Mouse (Mus musculus) testis, adult 2 months (tissue): ENCODE results near the gene Dnaja3. TPM values are rescaled to one million over a fixed set of nuclear protein-coding genes. Genes with fewer than 3 reads are reported as not detected.
A peak's percentile ranks its signal among the peaks of the same experiment; 100 is the strongest.

Source experiments
- H3K27ac ChIP-seq: fragments of 200-500 bp; 2 replicates; pipeline ENCODE4 v1.5.1; 2012; ENCODE audit warnings: low read depth, low read length; ENCODE audit not compliant: control insufficient read depth, insufficient read depth
- H3K27me3 ChIP-seq: fragments of 200-500 bp; 2 replicates; pipeline ENCODE4 v1.6.1; 2012; ENCODE audit warnings: mild to moderate bottlenecking, low read length, moderate library complexity; ENCODE audit not compliant: control insufficient read depth, insufficient read depth
- H3K36me3 ChIP-seq: fragments of 200-500 bp; 2 replicates; pipeline ENCODE4 v1.6.1; 2012; ENCODE audit warnings: mild to moderate bottlenecking, low read length; ENCODE audit not compliant: control insufficient read depth, insufficient read depth
- H3K4me1 ChIP-seq: fragments of 200-500 bp; 2 replicates; pipeline ENCODE4 v1.6.1; 2012; ENCODE audit warnings: low read length; ENCODE audit not compliant: control insufficient read depth, insufficient read depth
- H3K4me3 ChIP-seq: fragments of 200-500 bp; 2 replicates; pipeline ENCODE4 v1.5.1; 2012; ENCODE audit warnings: low read depth, mild to moderate bottlenecking, low read length, moderate library complexity, mixed read lengths; ENCODE audit not compliant: control insufficient read depth
- CTCF ChIP-seq: fragments of 200-500 bp; IDR thresholded peaks from 2 replicates; pipeline ENCODE4 v1.5.1; 2012; ENCODE audit warnings: low read depth, mild to moderate bottlenecking, inconsistent platforms, low read length, moderate library complexity; ENCODE audit not compliant: control insufficient read depth, insufficient read depth, insufficient replicate concordance
- POLR2A ChIP-seq: fragments of 200-500 bp; IDR thresholded peaks from 2 replicates; pipeline ENCODE4 v1.6.1; 2012; ENCODE audit warnings: low read depth, mild to moderate bottlenecking, inconsistent platforms, low read length, moderate library complexity; ENCODE audit not compliant: control insufficient read depth
- polyA plus RNA-seq: library from polyadenylated mRNA; depleted of rRNA; stranded (reverse); fragments of >200 nt; gene quantifications from 2 replicates; pipeline ENCODE4 v1.2.3, GENCODE M21; 2012

Dnaja3 gene
- polyA plus RNA-seq, 1 experiment: 26.7 TPM

DNA sequence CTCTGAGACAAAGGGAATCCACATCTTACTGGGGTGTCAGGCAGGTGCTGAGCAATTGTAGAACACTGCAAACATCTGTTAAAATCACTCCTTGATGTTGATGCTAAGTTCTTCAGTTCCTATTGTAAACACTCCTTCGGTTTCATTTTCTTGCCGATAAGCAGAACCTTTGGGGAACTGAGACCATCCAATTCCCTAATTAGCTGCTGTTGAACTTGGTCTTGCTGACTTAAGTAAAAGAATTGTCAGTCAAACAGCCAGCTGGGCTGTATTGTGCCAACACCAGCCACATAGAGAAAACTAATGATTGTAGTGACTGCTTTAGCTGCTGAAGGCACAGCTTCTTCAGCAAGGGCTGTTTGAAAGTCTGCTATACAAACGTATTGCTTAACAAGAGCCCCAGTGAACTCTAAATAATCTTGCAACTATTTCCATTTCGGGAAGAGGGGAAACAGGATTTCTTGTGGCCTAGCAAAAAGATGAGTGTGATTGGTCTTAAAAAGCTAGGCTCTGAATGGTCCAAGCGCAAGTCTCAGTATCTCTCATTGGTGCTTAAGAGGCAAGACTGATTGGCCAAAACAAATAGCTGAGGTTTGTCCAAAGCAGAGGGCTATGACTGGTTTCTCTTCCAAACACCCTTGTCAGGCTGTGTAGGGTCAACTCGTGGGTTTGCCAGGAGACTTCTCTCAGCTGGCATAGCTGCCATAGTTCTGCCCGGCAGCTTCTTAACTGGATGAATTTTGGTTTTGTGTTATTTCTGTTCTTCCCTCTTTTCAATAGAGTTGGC is 82.5 kb downstream of the Dnaja3 start:
- no peak overlapping the region for H3K4me3 ChIP-seq
- H3K27ac ChIP-seq: no peak overlapping the region
- no peaks in the 10 kb centered on the region for H3K36me3 ChIP-seq
- TF ChIP-seq CTCF (no peak), POLR2A (no peak)
- no peaks in the 10 kb centered on the region for H3K27me3 ChIP-seq
- peaks cover 6% of the 10 kb centered on the region for H3K4me1 ChIP-seq

DNA sequence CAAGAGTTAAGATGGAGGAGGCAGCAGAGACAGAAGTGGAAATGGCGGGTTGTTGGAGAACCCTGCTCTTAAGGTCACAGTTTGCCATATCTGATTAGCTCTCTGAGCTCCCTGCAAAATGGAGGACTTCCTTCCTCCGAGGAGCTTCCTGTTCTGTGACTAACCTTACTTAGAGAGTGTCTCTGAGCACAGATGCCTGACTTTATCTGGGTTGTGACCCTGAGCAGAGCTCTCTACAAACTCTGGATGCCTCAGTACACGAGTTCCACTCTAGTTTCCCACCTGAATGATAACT is 83.1 kb downstream of the Dnaja3 start:
- TF ChIP-seq POLR2A (no peak), CTCF (no peak)
- no peaks in the 10 kb centered on the region for H3K27me3 ChIP-seq
- H3K4me1 ChIP-seq: peaks cover 6% of the 10 kb centered on the region
- no peak overlapping the region for H3K4me3 ChIP-seq
- no peak overlapping the region for H3K27ac ChIP-seq
- no peaks in the 10 kb centered on the region for H3K36me3 ChIP-seq

DNA sequence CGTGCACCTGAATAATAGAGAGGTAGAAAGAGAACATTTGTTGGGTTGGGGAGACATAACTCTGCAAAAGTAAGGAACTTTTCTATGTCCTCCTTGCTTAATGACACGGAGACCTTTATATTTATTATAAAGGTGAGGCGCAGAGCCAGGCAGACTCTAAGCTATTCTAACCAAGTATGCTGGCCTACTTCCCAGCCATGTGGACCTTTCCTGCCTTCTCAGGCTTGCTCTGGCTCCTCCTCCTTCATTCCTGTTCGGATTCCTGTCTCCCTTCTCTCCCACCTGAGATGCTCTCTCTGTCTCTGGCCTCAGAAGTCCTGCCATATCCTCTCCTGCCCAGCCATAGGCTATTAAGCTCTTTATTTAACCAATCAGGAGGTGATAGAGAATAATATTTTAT is 85.5 kb downstream of the Dnaja3 start:
- no peaks in the 10 kb centered on the region for H3K36me3 ChIP-seq
- no peak overlapping the region for H3K4me3 ChIP-seq
- 0 out of 2 replicates have a peak, but pooled peaks cover 2% of the 10 kb centered on the region for H3K4me1 ChIP-seq
- no peak overlapping the region for H3K27ac ChIP-seq
- TF ChIP-seq POLR2A (no peak), CTCF (no peak)
- H3K27me3 ChIP-seq: no peaks in the 10 kb centered on the region

DNA sequence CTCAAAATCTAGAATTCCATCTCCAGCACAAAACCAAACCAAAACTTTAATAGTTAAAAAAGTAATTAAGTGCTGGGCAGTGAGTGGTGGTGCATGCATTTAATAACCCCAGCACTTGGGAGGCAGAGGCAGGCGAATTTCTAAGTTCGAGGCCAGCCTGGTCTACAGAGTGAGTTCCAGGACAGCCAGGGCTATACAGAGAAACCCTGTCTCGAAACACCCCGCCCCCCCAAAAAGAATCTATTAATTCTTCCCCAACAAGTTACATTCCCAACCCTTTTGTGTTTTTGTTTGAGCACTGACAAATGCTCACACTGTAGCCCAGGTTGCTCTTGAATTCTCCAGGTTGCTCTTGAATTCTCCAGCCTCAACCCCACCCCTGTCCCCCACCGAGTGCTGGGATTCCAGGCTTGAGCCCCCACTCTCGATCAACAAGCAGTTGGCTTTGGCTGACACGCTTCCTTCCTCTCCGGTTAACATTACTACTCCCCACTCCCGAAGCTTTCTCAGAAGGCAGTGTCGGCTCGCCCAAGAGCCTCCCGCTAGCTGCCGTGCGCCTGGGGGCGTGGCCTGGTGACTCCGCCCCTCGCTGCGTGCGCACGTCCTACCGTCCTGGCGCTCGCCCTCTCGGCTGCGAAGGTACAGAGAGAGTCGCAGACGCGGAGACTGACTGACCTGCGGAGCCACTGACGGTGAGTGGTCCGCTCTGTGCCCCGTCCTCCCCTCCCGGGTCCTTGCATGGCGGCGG is 86.2 kb downstream of the Dnaja3 start, which contains the start of gene Hmox2:
TSS of gene Hmox2 (plus strand) at position 582 of the 748 bp plus-strand sequence.
- Histone ChIP-seq H3K4me1 (0 out of 2 replicates have a peak, but pooled peaks cover 2% of the 10 kb centered on the region), H3K27ac (peak within 1 kb of the TSS; percentile 91), H3K4me3 (peak within 1 kb of the TSS; percentile 98), H3K36me3 (no peaks in the 10 kb centered on the region), H3K27me3 (no peaks in the 10 kb centered on the region)
- TF ChIP-seq POLR2A: peak; percentile 98
- TF ChIP-seq CTCF: no peak

DNA sequence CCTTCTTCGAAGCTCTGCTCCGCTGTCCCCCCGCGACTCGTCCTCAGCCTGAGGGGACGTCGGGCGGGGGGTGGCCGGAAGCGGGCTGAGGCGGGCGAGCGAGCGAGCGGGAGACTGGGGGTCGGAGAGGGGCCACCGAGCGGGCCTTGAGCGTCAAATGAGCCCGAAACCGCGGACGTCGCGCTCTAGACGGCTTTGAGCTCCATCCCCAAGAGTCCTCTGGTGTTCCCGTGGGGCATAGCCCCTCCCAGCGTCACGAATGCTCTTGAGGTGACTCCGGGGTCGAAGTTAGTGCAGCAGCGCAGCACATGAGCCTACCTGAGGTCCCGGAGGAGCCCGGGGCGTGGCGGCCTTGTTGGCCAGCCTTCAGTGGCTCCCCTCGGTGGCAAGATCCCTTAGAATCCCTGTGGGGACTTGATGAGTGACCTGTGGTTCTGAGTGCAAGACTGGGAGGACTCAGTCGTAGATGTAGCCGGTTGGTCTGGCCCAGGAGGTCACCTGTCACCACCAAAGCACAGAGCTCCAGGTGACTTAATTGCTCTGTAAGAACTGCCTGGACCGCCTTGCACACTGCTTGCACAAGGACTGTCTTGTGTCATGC is 86.8 kb downstream of the Dnaja3 start:
- Histone ChIP-seq H3K4me1 (0 out of 2 replicates have a peak, but pooled peaks cover 2% of the 10 kb centered on the region), H3K4me3 (peak overlapping the region; percentile 98), H3K27me3 (no peaks in the 10 kb centered on the region), H3K27ac (peak overlapping the region; percentile 91), H3K36me3 (no peaks in the 10 kb centered on the region)
- TF ChIP-seq POLR2A (no peak), CTCF (no peak)

DNA sequence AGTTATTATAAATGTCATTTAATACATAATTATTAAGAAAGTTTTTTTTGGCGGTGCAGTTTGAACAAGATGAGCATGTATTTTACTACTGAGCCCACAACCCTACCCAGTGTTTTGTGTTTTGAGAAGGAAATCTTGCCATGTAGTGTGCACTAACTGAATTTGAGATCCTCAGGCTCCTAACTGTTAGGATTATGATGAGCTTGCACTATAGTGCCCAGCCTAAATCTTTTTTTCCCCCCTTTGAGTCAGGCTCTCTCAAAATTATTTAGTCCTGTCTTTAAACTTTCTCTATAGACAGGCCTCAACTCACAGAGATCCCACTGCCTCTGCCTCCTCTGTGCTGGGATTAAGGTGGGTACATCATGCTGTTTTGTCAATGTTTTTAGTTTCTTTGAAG is 87.7 kb downstream of the Dnaja3 start:
- H3K27me3 ChIP-seq: no peaks in the 10 kb centered on the region
- 0 out of 2 replicates have a peak, but pooled peaks cover 2% of the 10 kb centered on the region for H3K4me1 ChIP-seq
- no peak overlapping the region for H3K4me3 ChIP-seq
- no peak overlapping the region for H3K27ac ChIP-seq
- TF ChIP-seq POLR2A: no peak
- TF ChIP-seq CTCF: no peak
- H3K36me3 ChIP-seq: no peaks in the 10 kb centered on the region

DNA sequence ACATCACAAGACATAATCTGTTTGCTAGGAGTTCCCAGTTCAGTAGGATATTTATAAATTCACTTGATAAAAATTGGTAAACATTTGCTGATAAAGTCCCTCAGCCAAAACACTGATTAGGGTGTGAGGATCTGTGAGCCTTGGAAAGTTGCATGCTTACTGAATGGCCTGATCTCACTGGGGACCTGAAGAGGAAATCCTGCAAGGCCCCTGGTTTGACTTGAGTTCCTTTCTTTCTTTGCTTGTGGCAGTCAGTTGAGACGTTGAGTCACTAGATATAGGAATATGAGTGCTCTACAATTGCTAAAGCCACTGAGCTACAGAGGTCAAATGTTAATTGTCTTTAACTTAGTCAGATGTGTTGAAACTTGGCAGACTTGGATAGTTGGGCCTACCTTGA is 88.2 kb downstream of the Dnaja3 start:
- TF ChIP-seq POLR2A: no peak
- Histone ChIP-seq H3K27ac (no peak overlapping the region), H3K4me1 (0 out of 2 replicates have a peak, but pooled peaks cover 2% of the 10 kb centered on the region), H3K27me3 (no peaks in the 10 kb centered on the region), H3K36me3 (no peaks in the 10 kb centered on the region), H3K4me3 (no peak overlapping the region)
